Mouse (Mus musculus) midbrain, embryonic 10.5 days (tissue): ENCODE measurements at regions not wholly inside any gene's neighbourhood (a gene's known extent, or its start where the extent isn't known, plus 50 kb on each side); places are given as distances from the start of the nearest gene placed in this dataset.

ENCODE experiments used
- DNase-seq: peaks from one replicate; pipeline ENCODE4 v3.0.0-alpha.2; 2017; ENCODE audit warnings: low spot score
- H3K27ac ChIP-seq: fragments of 300-500 bp; sonication (generic); replicated peaks from 2 replicates; pipeline ENCODE4 v1.5.1; 2016; ENCODE audit warnings: mild to moderate bottlenecking
- H3K27me3 ChIP-seq: fragments of 300-500 bp; sonication (generic); 2 replicates; pipeline ENCODE4 v1.6.1; 2016; ENCODE audit warnings: low read depth, mild to moderate bottlenecking; ENCODE audit not compliant: poor library complexity, severe bottlenecking
- H3K36me3 ChIP-seq: fragments of 300-500 bp; sonication (generic); 2 replicates; pipeline ENCODE4 v1.6.1; 2016; ENCODE audit warnings: mild to moderate bottlenecking, moderate library complexity
- H3K4me1 ChIP-seq: fragments of 300-500 bp; sonication (generic); 2 replicates; pipeline ENCODE4 v1.6.1; 2016
- H3K4me3 ChIP-seq: fragments of 300-500 bp; sonication (generic); 2 replicates; pipeline ENCODE4 v1.5.1; 2016; ENCODE audit warnings: mild to moderate bottlenecking, moderate library complexity
- H3K9me3 ChIP-seq: fragments of 300-500 bp; sonication (generic); replicated peaks from 2 replicates; pipeline ENCODE4 v1.6.1; 2016; ENCODE audit warnings: mild to moderate bottlenecking
- WGBS: fragments of 180-500 bp; shearing (Covaris S2); methylation state at CpG from one replicate; pipeline ENCODE4 v1.1.7; 2016; 5-methylcytosine and 5-hydroxymethylcytosine counted together

GRCm38 (mm10) chr9:101458947-101459627 is 207.5 kb upstream of the Ppp2r3a start:
- no peak overlapping the region for H3K4me3 ChIP-seq
- H3K27me3 ChIP-seq, result no peaks in the 10 kb centered on the region; the same call in 1 of the 2 replicates
- no peak for DNase-seq
- no peaks in the 10 kb centered on the region for H3K36me3 ChIP-seq
- 81% methylated on average over 11 of the region's 11 CpGs for WGBS
- no peaks in the 10 kb centered on the region for H3K9me3 ChIP-seq
- no peak overlapping the region for H3K27ac ChIP-seq
- H3K4me1 ChIP-seq, result peaks cover 7% of the 10 kb centered on the region; the same call in 1 of the 2 replicates

- Histone ChIP-seq H3K36me3 (no peaks in the 10 kb centered on the region), H3K9me3 (no peaks in the 10 kb centered on the region), H3K4me1 (peaks cover 7% of the 10 kb centered on the region; the same call in 1 of the 2 replicates), H3K27ac (no peak overlapping the region), H3K4me3 (no peak overlapping the region), H3K27me3 (no peaks in the 10 kb centered on the region; the same call in 1 of the 2 replicates)
- DNase-seq, result no peak
- WGBS, result 89% methylated on average over 10 of the region's 10 CpGs
These were observed 206.8 kb upstream of the Ppp2r3a start for GRCm38 (mm10) chr9:101458306-101458946.

- WGBS, result 80% methylated on average over 2 of the region's 2 CpGs
- no peaks in the 10 kb centered on the region for H3K4me1 ChIP-seq
- no peak for DNase-seq
These were observed 194.7 kb upstream of the Ppp2r3a start for GRCm38 (mm10) chr9:101446316-101446715.

DNA sequence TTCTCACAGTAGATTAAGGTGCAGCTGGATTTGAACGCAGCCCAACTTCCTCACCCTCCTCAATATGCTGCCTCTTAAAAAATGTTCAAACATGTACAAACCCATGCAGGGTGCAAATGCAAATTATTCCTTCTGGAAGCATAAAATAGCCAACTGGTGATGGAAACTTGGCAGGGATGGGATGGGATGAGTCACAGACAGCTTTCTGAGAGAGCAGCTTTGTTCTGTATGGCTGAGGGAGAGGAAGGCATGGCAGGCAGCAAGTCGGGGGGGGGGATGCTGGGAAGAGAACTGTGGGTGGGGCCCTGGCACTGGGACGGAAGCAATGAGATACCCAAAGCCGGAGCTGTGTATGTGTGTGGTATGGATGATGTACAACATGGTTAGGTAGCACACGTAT is 194.2 kb upstream of the Ppp2r3a start:
- Histone ChIP-seq H3K4me1 (no peaks in the 10 kb centered on the region), H3K9me3 (no peaks in the 10 kb centered on the region), H3K27ac (no peak overlapping the region), H3K36me3 (no peaks in the 10 kb centered on the region), H3K27me3 (no peaks in the 10 kb centered on the region), H3K4me3 (no peak overlapping the region)
- DNase-seq, result no peak
- 85% methylated on average over 5 of the region's 5 CpGs for WGBS

More at GRCm38 (mm10) chr9:101446316-101446715, 194.7 kb upstream of the Ppp2r3a start:
- Histone ChIP-seq H3K4me3 (no peak overlapping the region), H3K27me3 (no peaks in the 10 kb centered on the region), H3K36me3 (no peaks in the 10 kb centered on the region), H3K9me3 (no peaks in the 10 kb centered on the region), H3K27ac (no peak overlapping the region)

- H3K9me3 ChIP-seq, result no peaks in the 10 kb centered on the region
- peaks cover 1% of the 10 kb centered on the region; the same call in 1 of the 2 replicates for H3K4me1 ChIP-seq
- DNase-seq, result no peak
- no peak overlapping the region for H3K4me3 ChIP-seq
- 98% methylated on average over 1 of the region's 1 CpGs for WGBS
- H3K36me3 ChIP-seq, result no peaks in the 10 kb centered on the region
- no peaks in the 10 kb centered on the region for H3K27me3 ChIP-seq
- H3K27ac ChIP-seq, result no peak overlapping the region
These were observed 193.7 kb upstream of the Ppp2r3a start for GRCm38 (mm10) chr9:101445293-101445692.

DNA sequence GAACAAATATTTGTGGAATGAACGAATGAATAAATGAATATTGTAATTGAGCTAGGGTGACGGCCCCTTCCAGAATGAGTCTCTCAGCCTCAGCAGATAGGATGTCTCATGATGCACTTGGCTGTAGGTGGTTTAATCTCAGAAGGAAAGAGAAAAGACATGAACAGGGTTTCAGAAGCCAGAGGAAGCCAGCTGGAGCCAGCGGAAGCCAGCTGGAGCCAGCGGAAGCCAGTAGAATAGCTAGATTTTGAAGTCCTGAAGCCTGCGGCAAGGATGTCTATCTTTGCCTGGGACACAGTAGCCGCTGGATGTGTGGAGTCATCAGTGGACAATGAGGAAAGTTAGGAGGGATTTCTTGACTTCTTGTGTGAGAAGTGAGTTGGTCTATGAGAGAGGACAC is 188.3 kb upstream of the Ppp2r3a start:
- 88% methylated on average over 6 of the region's 6 CpGs for WGBS
- no peaks in the 10 kb centered on the region for H3K9me3 ChIP-seq
- 0 out of 2 replicates have a peak overlapping the region, but pooled peaks have one; percentile 34 for H3K27ac ChIP-seq
- no peaks in the 10 kb centered on the region for H3K36me3 ChIP-seq
- no peak overlapping the region for H3K4me3 ChIP-seq
- H3K27me3 ChIP-seq, result no peaks in the 10 kb centered on the region
- H3K4me1 ChIP-seq, result peaks cover 5% of the 10 kb centered on the region
- DNase-seq, result no peak

- no peaks in the 10 kb centered on the region for H3K36me3 ChIP-seq
- no peaks in the 10 kb centered on the region for H3K27me3 ChIP-seq
- H3K4me3 ChIP-seq, result no peak overlapping the region
- DNase-seq, result no peak
- peaks cover 5% of the 10 kb centered on the region for H3K4me1 ChIP-seq
- no peak overlapping the region for H3K27ac ChIP-seq
- no peaks in the 10 kb centered on the region for H3K9me3 ChIP-seq
- 88% methylated on average over 12 of the region's 12 CpGs for WGBS
These were observed 187.1 kb upstream of the Ppp2r3a start for GRCm38 (mm10) chr9:101438564-101439180.

- 91% methylated on average over 12 of the region's 12 CpGs for WGBS
- H3K9me3 ChIP-seq, result no peaks in the 10 kb centered on the region
- peak overlapping the region; percentile 80 for H3K27ac ChIP-seq
- DNase-seq, result no peak
- H3K27me3 ChIP-seq, result no peaks in the 10 kb centered on the region
- H3K4me1 ChIP-seq, result peaks cover 17% of the 10 kb centered on the region
- H3K4me3 ChIP-seq, result no peak overlapping the region
- H3K36me3 ChIP-seq, result no peaks in the 10 kb centered on the region
These were observed 173.5 kb upstream of the Ppp2r3a start for GRCm38 (mm10) chr9:101424974-101425670.

DNA sequence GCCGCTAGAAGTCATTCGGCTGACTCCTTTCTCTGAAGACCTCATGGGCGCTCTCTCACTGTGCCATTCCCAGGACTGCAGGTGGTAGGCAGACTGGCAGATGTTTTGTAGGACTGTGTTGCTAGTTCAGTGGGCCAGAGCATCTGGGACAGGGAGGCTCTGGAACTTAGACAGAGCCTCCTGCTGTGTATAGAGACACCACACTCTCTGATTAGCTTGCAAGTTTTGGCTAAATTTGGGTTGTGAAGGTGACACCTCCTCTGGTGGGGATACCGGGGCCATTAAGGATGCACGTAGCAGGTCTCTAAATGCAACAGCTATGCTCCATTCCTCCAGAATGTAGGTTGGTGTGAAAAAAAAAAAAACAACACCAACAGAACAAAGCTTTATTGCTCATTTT is 171.4 kb upstream of the Ppp2r3a start:
- Histone ChIP-seq H3K27me3 (no peaks in the 10 kb centered on the region), H3K9me3 (no peaks in the 10 kb centered on the region), H3K27ac (no peak overlapping the region), H3K36me3 (no peaks in the 10 kb centered on the region), H3K4me3 (no peak overlapping the region), H3K4me1 (peaks cover 17% of the 10 kb centered on the region)
- WGBS, result 93% methylated on average over 5 of the region's 5 CpGs
- DNase-seq, result no peak

DNA sequence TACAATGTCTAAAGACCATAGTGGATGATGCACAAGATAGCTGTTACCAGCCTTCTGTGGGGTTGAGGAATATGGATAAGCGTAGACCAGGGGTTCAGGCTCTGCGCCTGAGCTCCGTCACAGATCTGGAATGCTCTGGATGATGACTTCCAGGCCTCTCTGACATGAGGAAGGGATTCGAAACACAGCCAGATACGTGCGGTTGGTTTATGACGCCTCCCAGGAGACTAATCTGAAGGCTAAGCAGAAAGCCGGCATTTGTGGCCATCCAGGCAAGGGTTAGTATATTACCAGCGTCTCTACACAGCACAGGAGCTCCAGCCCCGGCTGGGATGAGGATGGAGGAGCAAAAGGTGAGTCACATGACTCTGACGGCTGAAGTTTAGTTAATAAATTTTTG is 170.4 kb upstream of the Ppp2r3a start:
- no peaks in the 10 kb centered on the region for H3K27me3 ChIP-seq
- H3K4me3 ChIP-seq, result no peak overlapping the region
- H3K36me3 ChIP-seq, result no peaks in the 10 kb centered on the region
- no peak overlapping the region for H3K27ac ChIP-seq
- WGBS, result 90% methylated on average over 11 of the region's 11 CpGs
- no peaks in the 10 kb centered on the region for H3K9me3 ChIP-seq
- peaks cover 17% of the 10 kb centered on the region for H3K4me1 ChIP-seq
- DNase-seq, result no peak

GRCm38 (mm10) chr9:101421136-101421535 is 169.5 kb upstream of the Ppp2r3a start:
- Histone ChIP-seq H3K27ac (no peak overlapping the region), H3K27me3 (no peaks in the 10 kb centered on the region), H3K4me3 (no peak overlapping the region), H3K4me1 (peaks cover 10% of the 10 kb centered on the region), H3K36me3 (no peaks in the 10 kb centered on the region), H3K9me3 (no peaks in the 10 kb centered on the region)
- no peak for DNase-seq
- 92% methylated on average over 7 of the region's 7 CpGs for WGBS

DNA sequence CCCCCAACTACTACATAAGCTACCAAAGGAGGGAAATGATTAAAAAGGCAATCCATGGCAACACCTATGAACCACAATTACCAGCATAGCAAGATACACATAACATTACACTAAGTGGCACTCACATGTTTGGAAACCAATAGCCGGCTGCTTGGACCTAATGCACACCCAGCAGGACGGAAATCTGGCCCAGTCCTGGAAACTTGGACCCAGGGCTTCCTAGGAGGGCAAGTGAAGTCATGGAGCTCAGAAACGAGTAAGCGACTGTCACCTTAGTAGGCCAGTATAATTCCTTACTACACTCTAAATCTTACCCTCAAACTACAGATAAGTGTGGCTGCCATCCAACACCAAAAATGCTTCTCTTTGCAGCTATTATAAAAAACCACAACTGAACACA is 168.6 kb upstream of the Ppp2r3a start:
- Histone ChIP-seq H3K27ac (no peak overlapping the region), H3K4me1 (peaks cover under 1% of the 10 kb centered on the region), H3K4me3 (no peak overlapping the region), H3K36me3 (no peaks in the 10 kb centered on the region), H3K27me3 (no peaks in the 10 kb centered on the region), H3K9me3 (no peaks in the 10 kb centered on the region)
- no peak for DNase-seq
- 91% methylated on average over 4 of the region's 4 CpGs for WGBS
